Mouse (Mus musculus) small intestine, adult 2 months (tissue): Measurements from ENCODE around the gene Pirb.
"Not testable (repeated sequence)": the region's sequence is repeated elsewhere in the genome, so short reads cannot be mapped to it uniquely, and the experiment has no call there.

Experiments used
- CTCF ChIP-seq: fragments of 200-500 bp; IDR thresholded peaks from 2 replicates; pipeline ENCODE4 v1.5.1; 2012; ENCODE audit warnings: low read depth, mild to moderate bottlenecking, control low read depth, inconsistent platforms, low read length, moderate library complexity, mixed read lengths; ENCODE audit not compliant: insufficient replicate concordance, insufficient read length; ENCODE audit errors: extremely low read depth
- POLR2A ChIP-seq: fragments of 200-500 bp; IDR thresholded peaks from 2 replicates; pipeline ENCODE4 v1.6.1; 2012; ENCODE audit warnings: low read depth, mild to moderate bottlenecking, control low read depth, inconsistent platforms, low read length, moderate library complexity

DNA sequence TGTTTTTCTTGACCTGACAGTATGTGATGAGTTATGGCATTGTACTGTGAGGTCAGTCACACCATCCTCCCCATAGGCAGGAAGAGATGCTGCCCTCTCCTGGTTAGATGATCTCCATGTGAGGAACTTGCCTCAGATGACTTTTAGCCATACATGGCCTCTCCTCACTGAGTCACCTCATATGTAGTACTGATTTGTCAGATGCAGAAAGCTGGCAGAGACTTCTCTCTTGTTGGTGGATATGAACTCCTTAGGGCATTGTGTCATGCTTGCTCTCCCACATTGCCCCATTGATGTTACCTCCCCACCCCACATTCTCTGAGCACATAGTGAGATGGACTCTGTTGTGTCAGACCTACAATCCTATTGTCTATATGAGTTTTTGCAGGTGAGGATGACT, 5.3 kb upstream of the Pirb start:
- not testable (repeated sequence) for TF ChIP-seq POLR2A, CTCF
